Mouse (Mus musculus) retina, adult 2 months (tissue): ENCODE measurements around the gene Cxcl13.
"Not testable (repeated sequence)": the region's sequence is repeated elsewhere in the genome, so short reads cannot be mapped to it uniquely, and the experiment has no call there.

Experiments used
- DNase-seq: peaks from one replicate; pipeline ENCODE4 v3.0.0-alpha.2; 2012; ENCODE audit warnings: low read depth, low spot score

The Cxcl13 gene

DNA sequence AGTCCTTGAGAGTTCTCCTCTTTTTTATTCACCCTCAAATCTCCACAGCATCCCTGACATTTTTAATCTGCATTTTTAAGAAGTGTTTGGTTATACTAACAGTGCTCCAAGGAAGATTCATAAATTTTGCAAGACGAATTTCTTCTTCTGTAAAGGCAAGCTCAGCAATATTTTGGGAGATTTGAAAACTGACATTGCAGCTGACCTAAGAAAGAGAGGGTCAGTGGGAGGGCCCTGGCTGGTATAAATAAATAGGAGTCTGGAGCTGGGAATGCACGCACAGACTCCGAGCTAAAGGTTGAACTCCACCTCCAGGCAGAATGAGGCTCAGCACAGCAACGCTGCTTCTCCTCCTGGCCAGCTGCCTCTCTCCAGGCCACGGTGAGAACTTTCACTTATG is at the start of gene Cxcl13:
Cxcl13 (plus strand) TSS at position 301 of the 400 bp plus-strand sequence.
- DNase-seq = no peak

GRCm38 (mm10) chr5:95911006-95911405 is 45.7 kb upstream of the Cxcl13 start:
- no peak for DNase-seq

DNA sequence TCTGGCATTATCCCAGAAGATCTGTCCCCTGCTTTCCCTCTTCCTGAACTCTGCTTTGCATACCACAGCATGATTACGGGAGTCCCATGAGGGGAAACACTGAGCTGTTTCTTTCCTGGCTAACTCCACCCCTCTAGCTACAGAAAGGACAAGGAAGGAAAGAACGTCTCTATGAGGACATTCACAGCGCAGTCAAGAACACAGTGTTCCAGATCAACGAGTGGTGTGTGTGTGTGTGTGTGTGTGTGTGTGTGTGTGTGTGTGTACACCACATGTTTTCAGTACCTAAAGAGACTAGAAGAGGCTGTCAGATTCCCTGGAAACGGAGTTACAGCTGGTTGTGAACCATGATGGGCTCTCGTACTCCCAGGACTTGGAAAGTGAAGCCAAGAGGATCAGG is 38.3 kb upstream of the Cxcl13 start:
- no peak for DNase-seq

DNA sequence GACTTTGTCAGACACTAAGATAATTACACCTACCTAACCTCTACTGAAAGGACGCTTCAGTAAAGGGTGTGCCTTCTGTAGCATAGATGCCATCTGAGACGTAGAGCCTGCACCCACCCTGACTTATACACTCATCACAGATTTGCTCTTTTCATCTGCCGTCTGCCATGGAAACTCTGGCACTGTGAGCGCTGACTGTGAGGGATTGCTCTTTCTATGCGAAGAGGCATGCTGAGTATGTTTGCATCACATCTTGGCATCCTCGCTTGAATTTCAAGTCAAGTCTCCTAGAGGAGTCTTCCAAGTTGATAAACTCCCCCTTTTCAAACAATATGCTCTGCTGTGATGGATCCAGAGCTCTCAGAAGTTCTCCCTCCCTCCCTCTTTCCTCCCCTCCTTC is 32.7 kb upstream of the Cxcl13 start:
- no peak for DNase-seq

DNA sequence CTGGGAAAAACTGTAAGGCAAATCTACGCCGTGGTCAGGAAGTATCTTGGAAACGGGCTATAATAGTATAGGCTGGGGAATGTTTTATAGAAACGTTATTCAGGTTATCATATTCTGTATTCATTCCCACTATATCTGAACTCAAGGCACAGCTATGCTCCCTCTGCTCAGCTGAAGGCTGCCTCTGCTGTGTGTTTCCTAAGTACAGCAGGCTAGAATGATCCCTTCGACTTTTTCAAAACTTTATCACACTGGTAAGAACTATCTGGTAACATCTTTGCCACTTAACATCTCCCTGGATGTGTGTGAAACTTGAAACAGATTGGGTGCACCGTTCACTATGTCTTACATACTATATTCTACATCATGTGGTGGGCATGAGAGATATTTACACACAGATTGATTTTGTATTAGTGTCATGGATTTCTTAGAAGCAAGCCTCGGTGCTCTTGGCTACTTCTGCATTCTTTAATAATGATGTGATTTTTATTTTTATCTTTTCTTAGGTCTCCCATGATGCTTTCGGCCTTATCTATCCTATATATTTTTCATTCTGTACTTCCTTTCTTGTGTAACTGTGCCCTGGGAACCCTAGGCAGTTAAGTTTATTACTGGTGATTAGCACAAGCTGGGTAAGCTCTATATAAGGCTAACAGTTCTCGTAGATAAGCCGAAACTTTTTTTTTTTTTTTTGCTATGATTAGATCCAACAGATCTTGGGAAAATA is 31.4 kb upstream of the Cxcl13 start:
- no peak for DNase-seq

DNA sequence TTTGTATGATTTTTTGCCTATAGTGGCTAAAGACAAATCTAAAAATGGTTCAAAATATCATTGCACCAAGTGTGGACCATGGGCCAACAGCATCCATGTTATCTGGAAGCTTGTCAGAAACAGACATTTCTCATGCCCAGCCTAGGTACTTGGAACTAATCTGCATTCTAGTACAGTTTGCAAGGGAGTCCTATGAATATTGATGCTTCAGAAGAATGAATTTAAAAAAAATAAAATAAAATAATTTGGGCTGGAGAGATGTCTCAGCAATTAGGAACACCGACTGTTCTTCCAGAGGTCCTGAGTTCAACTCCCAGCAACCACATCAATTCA is 30.9 kb upstream of the Cxcl13 start:
- no peak for DNase-seq

- DNase-seq = no peak
Observed at GRCm38 (mm10) chr5:95935035-95935434, 21.7 kb upstream of the Cxcl13 start.

GRCm38 (mm10) chr5:95936068-95936467 is 20.7 kb upstream of the Cxcl13 start:
- no peak for DNase-seq

DNA sequence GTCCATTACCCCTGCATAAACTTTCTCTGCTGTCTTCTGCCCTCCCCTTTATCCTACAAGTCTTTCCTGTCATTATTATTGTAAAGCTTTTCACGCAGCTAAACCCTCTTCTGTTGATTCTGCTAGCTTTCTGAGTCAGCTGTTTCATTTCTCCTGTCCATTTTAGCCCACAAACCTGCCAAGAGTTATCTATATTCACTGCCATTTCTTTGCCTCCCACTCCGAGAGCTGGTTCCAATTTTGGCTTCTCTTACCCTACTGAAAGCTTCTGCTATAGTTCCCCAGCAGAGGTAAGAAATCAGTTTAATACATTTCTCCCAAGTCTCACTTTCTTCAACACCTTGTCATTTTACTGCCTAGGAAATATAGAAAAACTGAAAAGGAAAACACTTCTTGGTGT is 19.6 kb upstream of the Cxcl13 start:
- DNase-seq = no peak

- DNase-seq = no peak
Observed at GRCm38 (mm10) chr5:95938044-95938625, 18.6 kb upstream of the Cxcl13 start.

DNA sequence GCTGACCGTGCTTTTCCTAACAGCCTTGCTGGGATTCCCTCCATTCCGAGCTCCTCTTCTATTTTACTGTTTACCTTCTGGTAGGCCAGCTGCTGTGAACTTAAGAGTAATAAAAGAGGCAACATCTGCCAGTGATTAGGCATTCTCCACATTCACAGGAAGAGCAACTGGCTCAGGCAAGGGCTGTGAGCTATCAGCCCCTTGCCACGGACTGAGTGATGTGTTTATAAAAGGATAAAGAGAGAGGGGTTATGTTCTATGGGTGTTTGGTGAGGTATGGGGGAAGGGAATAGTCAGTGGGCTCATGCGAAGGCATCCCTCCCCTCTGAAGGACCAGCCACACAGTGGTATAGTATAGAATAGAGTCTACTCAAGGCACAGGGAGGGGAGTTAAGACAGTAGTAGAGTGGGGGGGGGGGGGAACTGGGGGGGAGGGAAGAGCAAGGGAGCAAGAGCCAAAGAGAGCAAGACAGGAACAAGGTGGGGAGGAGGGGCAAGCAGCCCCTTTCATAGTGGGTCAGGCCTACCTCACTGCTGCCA is 16.0 kb upstream of the Cxcl13 start:
- no peak for DNase-seq

DNA sequence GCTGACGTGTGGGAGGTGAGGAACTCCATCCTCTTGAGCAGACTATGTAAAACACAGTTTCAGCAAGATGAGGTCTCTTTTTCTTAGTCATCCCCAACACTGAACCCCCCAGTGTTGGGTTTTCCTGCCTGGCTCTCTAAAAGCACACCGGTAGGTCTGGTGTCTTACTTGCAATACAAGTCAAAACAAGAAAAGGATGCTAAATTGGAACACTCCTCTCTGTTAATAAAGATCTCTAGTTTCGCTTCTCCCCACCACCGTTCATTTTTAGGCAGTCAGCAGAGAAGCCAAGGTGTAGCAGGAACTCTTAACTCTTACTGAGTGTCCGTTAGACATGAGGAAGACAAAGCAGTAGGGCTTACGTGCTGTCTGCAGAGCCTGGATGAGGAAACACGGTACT is 15.2 kb upstream of the Cxcl13 start:
- DNase-seq = no peak

- no peak for DNase-seq
Observed at GRCm38 (mm10) chr5:95945120-95945519, 11.6 kb upstream of the Cxcl13 start.

DNA sequence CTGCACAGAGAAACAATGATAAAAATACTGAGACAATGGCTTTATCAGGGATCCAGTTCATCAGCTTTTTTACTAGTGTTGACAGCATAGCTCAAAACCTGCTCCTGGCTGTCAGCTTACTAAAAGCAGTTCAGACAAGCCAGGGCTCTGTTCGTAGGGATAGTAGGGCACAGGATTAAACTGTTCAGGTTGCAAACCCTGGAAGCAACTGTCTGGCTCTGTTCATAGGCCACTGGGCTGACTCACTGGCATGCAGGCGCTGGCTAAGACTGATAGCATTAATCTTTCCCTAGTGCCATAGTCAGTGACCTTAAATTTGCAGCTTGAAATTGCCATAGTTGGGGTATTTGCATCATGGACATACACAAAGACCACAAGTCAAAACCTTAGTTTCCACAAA is 10.4 kb upstream of the Cxcl13 start:
- no peak for DNase-seq

- no peak for DNase-seq
Observed at GRCm38 (mm10) chr5:95948641-95949040, 8.1 kb upstream of the Cxcl13 start.

- DNase-seq = peak; percentile 20
Observed at GRCm38 (mm10) chr5:95949946-95950701, 6.6 kb upstream of the Cxcl13 start.

DNA sequence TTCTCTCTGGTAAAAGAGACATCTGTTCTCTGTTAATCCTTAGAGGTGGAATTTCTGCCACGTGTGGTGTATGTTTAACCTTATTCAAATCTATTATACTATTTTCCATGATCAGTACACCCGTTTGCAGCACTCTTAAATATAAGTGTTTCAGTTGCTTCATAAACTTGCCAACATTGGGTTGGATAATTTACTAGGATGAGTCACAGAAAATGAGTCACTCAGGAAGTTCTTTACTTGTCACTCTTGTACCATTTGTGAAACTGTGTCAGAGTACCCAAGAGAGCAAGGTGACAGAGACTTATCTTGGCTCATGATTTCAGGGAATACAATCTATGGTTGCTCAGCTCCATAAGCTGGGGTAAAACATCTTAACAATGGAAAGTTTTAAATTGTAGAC is 8.2 kb downstream of the Cxcl13 start:
- DNase-seq = no peak

DNA sequence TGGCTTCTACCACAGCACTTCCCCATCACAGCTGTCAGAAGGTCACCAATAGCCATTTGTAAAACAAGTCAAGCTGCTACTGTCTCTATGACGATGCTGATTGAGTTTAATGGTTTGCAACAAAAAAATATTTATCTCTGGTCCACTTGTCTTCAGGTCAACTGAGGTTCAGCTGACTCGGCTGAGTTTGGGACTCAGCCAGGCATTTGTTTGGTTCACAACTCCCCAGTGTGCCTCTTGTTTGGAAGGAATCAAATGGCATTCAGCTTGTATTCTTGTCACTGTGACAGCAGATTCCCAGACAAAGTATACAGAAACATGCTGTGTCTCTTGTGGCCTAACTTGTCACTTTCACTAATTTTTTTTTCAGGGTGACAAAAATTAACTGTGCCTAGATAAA is 9.9 kb downstream of the Cxcl13 start:
- DNase-seq = no peak

- DNase-seq = peak; percentile 37
Observed at GRCm38 (mm10) chr5:95970845-95971244, 14.1 kb downstream of the Cxcl13 start.

GRCm38 (mm10) chr5:95972208-95972607 is 15.5 kb downstream of the Cxcl13 start:
- DNase-seq = no peak

DNA sequence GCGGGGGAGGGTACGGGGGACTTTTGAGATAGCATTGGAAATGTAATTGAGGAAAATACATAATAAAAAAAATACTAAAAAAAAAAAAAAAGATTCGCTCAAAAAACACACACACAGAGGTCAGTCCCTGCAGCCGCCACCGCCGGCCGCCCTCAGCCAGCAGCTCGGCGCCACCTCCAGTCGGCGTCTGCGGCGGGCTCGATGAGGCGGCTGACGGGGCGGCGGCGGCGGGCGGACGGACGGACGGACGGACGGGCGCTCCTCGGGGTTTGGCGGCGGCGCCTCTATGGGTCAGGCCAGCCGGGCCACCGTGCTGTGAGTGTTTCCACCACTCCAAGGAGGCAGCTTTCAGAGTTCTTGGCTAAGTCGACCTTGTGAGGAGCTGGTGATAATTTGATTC is 17.1 kb downstream of the Cxcl13 start:
- DNase-seq = not testable (repeated sequence)

- no peak for DNase-seq
Observed at GRCm38 (mm10) chr5:95976299-95976698, 19.5 kb downstream of the Cxcl13 start.
